Mouse (Mus musculus) heart, postnatal 10 days (tissue): ENCODE measurements at regions not wholly inside any gene's neighbourhood (a gene's known extent, or its start where the extent isn't known, plus 50 kb on each side); places are given as distances from the start of the nearest gene placed in this dataset.

ENCODE experiments used
- DNase-seq, 2 experiments: peaks; one replicate each; pipeline ENCODE4 v3.0.0; 2021
- intact Hi-C: fragments of 180-260 bp; cut with DNase I; formaldehyde crosslinking; loops from one replicate; pipeline ENCODE4 v1.15.1; 2025

DNA sequence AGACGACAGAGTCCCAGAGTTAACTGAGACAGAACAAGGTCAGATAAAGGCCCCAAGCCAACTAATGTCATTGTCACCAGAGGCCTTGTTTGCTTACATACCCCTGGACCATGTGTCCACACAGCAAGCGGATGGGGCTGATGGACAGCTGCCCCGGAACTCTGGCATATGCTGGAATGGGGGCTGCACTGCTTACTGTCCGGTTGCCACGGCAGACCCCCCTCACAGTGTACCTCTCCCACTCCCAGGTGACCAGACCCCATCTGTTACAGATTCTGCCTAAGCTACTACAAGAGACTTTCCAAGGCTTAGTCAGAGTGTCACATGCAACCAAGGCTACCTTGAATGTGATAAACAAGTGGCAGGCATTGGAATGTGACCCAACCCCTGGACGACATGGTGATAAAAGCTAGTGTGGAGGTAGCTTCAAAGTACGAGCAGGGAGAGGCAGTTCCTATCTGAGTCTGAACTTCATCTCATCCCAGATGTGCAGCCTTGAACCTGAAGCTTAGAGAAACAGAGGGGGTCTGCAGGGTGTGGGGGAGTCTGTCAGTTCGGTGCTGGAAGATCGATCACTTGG is 117.0 kb upstream of the Zmiz1 start:
- intact Hi-C loops: loop anchor here (2.0 kb wide), 1 partner anchor 23 kb away; no protein-coding TSS in a partner anchor
- DNase-seq: no peak

DNA sequence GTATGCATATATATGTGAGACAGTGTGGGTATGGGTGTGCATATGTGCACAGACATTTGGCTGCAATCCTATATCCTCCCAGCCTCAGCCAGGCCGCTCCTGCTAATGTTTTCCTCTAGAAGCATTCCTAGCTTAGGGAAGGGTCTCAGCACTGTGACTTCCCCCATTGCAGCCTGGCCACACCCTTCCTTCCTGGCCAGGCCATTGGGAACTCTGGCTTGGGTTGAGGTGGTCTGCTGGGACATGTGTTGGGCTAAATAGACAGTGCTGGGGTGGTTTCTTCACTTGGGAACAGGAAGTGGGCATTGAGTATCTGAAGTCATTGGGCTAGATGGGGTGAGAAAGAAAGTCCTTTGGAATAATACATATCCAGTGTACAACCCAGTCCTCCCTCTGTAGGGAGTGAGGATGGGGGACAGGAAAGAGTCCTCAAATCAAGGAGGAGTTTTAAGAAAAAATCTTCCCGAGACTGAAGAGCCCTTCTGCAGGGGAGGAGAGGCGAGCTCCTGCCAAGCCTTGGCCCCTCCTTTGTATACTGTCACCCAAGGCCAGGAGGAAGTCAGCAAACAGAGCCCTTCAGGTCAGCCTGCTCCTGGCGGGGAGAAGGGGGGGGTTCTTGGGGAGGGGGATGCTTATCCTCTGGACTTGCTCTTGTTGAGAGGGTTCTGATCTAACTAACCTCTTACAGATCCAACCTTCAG is 116.0 kb upstream of the Zmiz1 start:
- no peak for DNase-seq
- intact Hi-C loops: loop anchor here (2.0 kb wide), 1 partner anchor 24 kb away; no protein-coding TSS in a partner anchor

DNA sequence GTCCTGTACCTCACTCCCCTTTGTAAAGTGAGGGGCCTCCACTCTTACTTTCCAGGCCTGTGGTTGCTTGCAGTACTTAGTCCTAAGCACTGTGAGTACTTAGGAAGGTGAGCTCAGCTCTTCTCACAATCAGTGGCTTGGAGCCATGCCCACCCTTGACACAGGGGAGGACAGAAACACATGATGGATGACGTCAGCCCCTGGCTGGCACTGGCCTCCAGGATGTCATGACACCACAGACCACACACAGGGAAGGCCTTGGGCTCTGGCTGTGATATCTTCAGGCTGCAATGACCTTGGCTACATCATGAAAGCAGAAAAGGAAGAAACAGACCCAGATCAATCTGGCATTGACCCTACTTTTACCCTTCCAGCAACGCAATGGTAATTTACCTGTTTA is 113.0 kb upstream of the Zmiz1 start:
- peak; percentile 64 for DNase-seq
- intact Hi-C loops: no loop called here

DNA sequence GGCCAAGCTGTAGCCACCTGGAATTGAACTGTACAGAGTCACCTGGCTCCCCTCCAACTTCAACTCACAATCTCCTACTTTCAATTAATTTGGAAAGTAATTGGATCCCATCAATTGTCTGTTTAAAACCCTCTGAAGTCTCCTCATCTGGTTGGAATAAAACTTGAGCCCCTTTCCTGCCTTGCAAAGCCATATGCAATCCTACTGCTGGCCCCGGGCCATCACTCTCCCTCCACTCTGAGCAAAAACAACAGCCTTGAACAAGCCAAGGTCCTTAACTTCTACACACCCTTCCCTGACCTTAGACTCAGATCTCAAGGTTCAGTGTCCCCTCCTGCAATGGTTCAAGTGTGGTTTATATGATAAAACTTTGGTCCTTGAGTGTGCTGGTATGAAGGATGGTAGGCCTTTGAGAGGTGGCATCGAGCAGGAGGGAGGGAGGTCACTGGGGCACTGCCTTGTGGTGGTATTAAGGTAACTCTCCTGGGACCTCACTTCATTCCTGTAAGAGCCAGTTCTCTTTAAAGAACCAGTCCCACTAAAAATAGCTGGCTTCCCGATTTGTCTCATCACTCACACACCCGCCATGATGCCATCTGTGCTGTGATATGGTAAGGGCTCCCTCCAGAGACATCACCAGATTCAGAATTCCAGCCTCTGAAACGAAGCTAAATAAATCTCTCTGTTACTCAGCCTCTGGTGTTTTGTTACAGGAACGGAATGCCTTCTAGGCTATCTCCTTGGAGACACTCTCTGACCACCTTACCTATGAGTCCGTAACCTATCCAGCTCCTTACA is 112.0 kb upstream of the Zmiz1 start:
- DNase-seq: no peak
- intact Hi-C loops: loop anchor here (1.0 kb wide), 1 partner anchor 40 kb away; no protein-coding TSS in a partner anchor

DNA sequence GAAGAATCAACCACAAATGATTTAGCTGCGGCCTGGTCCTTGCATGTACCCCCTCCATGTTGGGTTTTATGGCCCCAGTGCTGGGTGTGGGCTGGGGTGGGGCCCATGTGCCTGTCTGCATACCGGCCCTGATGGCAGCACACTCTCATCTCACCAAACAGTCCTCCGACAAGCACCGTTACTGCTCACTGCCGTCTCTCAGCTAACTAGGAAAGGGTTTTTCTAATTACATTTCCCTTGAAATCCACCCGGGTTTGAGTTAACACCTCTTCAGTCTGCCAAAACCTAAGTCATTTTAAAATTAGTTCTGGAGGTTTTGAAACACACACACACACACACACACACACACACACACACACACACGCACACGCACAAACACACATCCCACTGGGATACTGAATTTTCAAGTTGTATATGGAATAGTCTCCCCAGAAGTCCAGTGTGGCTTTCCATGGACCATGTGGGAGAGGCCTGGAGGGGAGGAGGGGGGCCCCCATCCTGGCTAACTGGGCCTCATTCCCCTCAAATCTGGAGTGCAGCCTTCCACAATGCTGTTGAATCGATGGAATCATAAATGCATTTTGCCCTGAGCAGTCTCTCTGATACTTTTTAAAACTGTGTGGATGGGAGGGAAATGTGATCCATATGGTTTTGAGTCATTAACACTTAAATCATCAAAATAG is 108.6 kb upstream of the Zmiz1 start:
- DNase-seq: no peak
- intact Hi-C loops: no loop called here

DNA sequence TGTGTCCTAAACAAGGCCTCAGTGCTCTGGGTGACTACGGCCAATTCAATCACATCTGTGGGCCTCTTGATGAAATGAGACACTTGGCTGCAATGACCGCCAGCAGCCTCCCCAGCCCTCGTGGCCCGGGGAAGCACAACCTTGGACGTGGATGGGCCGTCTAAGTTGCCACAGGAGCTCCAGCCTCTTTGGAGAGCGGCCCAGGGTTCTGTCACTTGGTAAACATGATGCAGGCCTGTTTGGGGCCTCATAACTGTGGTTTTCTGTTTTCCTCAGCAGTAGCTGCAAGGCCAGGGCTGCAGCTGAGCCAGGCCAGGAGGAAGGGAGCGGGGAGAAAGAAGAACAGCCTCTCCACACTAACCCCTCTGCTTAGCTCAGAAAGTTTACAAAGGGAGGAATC is 105.2 kb upstream of the Zmiz1 start:
- intact Hi-C loops: no loop called here
- DNase-seq: peak; percentile 78 to 82

DNA sequence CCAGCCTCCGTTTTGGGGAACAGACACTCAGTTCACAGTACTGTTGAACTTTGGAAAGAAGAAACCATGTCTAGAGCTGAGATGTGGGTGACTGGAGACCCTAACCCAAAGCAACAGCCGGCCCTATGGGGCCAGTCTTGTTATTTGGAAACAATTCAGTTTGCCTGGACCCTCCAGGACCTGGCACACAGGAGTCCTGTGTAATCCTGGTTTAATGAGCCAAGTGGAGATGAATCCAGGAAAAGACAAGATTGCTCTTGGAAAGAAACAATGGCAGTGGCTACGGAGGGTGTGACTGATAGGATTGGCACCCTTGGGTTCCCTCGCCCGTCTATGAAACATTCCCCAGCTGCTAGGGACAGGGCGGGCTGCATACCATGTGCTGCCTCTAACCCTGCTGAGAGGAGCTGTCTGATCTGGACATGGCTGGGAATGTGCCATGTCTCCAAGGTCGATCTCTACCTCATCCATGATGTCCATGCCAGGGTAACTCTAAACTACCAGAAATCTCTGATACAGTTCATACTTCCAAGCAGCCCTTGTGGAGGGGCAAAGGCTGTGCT is 104.6 kb upstream of the Zmiz1 start:
- intact Hi-C loops: no loop called here
- no peak for DNase-seq

DNA sequence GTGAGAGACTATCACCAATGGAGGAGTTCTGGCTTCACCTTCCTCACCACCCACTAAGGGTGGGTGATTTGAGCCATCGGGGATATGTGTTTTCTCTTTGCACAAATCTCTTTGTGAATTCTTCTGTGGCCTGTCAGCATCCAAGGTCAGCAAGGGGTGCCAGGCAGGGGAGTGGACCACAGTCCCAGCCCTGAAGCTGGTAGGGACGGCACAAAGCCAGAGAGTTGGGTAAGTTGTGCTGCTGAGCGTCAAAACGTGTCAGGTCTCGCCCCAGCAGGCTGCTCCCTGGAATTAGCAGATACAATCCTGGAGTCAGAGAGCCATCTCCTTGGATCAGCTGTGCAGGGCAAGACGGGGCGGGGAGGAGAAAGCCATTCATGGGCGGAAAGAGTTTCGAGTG is 101.2 kb upstream of the Zmiz1 start:
- intact Hi-C loops: no loop called here

DNA sequence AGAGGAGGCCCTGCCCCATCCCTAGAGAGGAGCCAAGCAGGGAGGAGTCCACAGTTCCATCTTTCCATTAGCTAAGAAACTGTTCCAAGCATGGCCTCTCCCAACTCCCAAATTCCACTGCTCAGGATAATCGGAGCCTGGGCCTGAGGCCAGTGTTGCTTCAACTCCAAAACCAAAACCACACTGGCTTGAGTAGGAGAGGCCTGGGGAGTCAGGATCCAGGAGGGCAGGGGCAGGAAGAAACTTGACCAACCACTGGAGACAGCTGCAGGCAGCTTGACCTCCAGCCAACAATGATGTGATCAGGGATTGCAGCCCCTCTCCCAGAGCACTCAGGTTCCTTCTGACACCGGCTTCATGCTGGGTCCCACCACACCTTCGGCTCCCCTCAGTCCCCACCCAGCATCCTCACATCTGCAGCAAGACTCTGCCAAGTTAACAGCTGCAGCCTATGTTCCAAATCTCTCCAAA is 99.1 kb upstream of the Zmiz1 start:
- peak; percentile 74 to 75 for DNase-seq
- intact Hi-C loops: no loop called here

More for the DNA sequence above, 101.2 kb upstream of the Zmiz1 start:
- DNase-seq: no peak

DNA sequence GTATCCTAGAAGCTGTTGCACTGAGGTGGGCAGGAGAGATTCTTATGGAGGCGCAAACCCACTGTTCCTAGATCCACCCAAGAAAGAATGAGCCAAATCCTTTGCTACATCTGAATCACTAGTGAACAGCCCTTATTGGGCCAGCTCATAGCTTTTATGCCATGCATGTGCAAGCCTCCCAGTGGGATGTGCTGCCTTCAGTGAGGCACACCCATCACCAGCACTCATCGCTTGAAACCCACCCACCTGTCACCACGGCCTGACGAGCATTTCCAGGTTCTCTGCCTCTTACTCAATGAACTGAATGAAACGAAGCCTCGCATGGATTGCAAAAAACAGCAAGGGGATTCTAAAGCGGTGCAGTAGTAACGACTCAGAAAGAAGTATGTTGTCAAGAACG is 98.3 kb upstream of the Zmiz1 start:
- no peak for DNase-seq
- intact Hi-C loops: no loop called here

DNA sequence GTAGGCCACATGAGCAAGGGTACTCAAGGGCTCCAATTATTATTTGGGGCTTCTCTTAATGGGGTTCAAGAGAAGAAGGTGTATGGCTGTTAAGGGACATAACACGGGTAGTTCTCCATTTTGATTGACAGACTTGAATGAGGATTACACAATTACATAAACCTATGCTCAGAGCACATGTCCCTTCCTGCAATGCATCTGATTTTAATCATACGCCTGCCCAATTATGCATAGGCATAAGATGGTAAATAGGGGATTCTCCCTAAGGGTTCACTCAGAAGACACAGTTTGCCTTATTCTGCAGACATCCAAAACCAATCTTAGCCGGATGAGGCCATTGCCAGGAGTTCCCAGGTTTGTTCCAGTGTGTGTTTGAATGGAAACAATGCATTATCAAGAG is 97.9 kb upstream of the Zmiz1 start:
- no peak for DNase-seq
- intact Hi-C loops: no loop called here

DNA sequence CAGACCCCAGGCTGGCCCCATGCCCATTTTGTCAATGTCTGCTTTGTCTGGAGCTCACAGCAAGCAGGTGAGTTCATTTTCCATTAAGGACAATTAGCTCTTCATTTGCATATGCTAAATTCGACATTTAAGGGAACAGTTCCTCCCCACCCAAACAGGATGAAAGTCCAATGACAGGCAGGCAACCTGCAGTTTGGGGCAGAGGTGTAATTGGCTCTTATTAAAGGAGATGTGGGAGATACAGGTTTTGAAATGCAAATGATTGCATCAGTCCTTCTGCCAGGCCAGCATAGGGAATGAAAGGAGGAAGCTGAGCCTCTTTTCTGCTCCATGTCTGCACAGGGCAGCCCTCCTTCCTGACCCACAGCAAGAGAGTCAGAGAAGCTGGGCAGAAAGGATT is 96.2 kb upstream of the Zmiz1 start:
- no peak for DNase-seq
- intact Hi-C loops: no loop called here

DNA sequence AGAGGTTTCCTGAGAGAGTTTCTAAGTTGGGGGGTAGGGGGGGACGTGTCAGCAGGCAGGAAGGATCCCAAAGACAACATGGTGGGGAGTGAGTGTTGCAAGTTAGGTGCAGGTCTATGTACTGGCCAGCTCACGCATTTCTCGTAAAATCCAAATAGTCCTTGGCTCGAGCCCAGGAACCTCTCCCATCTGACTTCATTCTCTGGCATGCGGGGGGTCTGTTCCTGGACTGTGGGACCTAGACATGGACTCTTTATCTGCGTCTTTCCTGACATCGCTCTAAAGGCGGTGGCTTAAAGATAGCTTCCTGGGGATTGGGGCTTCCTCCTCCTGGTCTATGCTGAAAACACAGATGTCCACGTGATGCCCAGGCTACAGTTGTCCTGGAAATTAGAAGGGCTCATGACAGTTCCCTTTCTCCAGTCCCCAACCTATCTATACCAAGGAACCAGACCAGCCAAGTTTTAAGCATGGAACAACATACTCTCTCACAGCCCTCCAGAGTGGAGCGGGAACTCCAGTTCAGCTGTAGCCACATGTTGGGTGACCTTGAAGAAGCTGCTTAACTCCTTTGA is 93.7 kb upstream of the Zmiz1 start:
- intact Hi-C loops: loop anchor here (5.0 kb wide), 2 partner anchors 53 to 248 kb away; no protein-coding TSS in a partner anchor
- DNase-seq: peak; percentile 63 to 64

DNA sequence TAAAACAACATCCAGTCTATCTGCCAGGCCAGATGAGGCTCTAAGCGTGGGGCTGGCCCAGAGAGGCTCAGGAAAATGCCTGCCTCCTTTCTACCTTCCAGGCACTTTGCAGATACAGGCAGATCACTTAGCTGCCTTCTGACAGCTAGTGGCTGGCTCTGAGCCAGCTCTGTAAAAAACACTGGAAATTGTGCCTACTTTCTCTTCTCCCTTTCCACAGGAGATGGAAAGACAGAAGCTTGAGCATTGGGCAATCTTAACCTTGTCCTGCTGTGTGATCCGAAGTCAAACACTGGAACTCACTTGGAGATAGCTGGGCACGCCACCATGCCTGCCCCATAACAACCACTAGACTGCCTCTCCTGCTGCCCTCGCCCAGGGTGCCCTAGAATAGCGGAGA is 93.0 kb upstream of the Zmiz1 start:
- peak; percentile 30 to 41 for DNase-seq
- intact Hi-C loops: loop anchor here (5.0 kb wide), 2 partner anchors 54 to 249 kb away; no protein-coding TSS in a partner anchor

DNA sequence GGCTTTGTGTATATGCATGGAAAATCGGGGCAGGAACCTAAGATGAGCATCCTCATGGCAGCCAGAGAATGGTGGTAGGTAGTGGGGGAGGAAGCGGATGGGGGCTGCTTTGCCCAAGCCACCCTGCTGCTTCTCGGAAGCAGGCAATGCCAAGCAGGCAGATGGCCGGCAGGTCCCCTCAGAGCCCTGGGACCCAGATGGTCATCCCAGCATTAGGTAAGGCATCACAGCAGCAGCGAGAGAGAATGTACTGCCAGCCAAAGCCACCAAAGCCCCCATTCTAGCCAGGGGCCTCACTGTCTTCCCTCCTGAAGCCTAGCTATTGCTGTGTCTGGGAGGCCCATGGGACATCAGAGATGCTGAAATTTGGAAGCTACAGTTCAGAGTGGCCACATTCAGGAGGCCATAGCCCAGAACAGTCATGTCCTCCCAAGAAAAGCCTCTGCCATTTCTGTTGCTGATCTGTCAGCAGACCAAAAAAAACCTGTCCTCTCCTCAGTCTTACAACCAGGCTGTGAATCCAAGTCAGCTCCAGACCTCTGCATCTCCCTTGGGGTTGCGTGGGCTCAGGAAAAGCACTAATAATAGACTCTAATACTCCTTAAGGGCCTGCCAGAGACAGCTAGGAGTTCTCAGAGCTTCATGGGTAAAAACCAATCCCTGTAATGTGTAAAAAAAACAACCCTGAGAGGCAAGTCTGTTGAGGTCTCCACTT is 88.5 kb upstream of the Zmiz1 start:
- DNase-seq: no peak
- intact Hi-C loops: loop anchor here (10.0 kb wide), 1 partner anchor 866 kb away; no protein-coding TSS in a partner anchor

DNA sequence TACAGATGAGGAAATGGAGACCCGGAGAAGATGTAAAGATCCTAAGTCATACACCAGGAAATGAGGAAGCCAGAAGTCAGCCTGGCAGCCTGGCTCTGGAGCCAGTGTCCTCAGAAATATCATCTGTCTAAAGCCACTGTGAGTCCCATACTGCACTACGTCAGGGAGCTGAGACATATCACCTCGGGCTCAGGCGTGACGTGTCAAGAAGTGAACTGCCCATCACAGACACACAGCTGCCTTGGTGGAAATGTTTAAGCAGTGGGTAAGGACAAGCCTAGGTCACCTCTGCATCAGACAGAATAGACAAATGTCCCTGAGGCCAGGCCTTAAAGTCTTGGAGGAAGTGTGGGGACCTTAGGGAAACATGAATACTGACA is 88.0 kb upstream of the Zmiz1 start:
- intact Hi-C loops: loop anchor here (10.0 kb wide), 1 partner anchor 866 kb away; no protein-coding TSS in a partner anchor
- DNase-seq: peak in 1 of 2 experiments; percentile 23

DNA sequence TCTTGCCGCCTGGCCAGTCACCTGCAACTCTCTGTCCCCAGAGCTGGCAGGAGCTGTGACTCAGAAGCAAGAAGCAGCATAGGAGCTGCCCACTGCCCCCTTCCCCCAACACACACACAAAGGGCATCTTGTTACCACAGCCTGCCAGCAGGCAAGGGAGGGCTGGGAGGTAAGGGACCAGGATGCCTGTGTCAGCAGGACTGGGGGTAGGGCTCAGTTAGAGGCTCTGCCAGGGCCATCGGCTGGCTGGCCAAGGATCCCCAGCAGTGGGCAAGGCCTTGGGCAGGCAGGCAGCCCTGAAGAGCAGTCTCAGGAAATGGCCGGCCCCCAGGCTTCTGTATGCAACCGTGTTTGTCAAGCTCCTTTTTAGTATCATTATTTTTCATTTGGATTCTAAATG is 87.3 kb upstream of the Zmiz1 start:
- intact Hi-C loops: loop anchor here (2.0 to 10.0 kb wide), 2 partner anchors 593 to 867 kb away; no protein-coding TSS in a partner anchor
- DNase-seq: peak; percentile 73 to 82

DNA sequence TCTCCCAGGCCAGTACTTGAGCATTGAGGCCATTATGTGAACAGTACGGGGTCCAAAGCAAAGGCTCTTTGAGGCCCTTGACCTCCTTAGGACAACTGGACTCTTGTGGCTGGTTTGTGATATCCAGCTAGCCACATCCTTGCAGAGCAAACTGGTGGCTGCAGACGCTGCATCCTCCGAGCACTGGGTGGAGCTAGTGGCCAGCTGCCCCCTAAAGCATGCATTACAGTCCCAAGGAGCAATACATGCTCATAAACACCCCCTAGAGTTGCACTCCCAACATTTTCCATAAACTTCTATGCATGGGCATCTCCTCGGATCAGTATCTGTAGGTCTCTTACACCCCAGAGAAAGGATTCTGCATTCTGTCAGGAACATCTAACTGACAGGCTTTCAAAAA is 86.4 kb upstream of the Zmiz1 start:
- intact Hi-C loops: loop anchor here (2.0 to 10.0 kb wide), 2 partner anchors 594 to 868 kb away; no protein-coding TSS in a partner anchor
- peak in 1 of 2 experiments; percentile 25 for DNase-seq

DNA sequence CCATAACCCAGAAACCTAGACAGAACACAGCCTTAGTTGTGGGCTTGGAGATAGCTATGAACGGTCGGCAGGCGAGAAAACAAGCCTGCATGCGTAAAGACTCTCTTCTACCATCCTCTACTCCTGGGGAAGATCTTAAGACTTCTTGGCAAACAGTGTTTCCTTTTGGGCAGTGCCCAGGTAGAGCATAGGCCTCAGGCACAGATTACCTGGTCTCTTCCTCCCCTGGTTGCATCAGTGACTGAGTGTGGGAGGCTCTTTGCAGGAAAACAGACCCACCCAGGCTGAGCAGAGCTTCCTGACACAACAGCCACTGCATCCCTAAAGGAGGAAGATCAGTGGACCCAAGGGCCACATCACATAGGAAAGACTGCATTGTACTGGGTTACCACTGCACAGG is 85.8 kb upstream of the Zmiz1 start:
- DNase-seq: no peak
- intact Hi-C loops: loop anchor here (2.0 to 10.0 kb wide), 2 partner anchors 594 to 868 kb away; no protein-coding TSS in a partner anchor
